Mouse (Mus musculus) liver, embryonic 15.5 days (tissue): ENCODE measurements around the gene Doc2a. TPM values are rescaled to one million over a fixed set of nuclear protein-coding genes. Genes with fewer than 3 reads are reported as not detected.

Source experiments
- ATAC-seq: fragments of 200-750 bp; cut with Nextera tagmentation; 2 replicates; pipeline ENCODE4 v1.8.0; 2017; ENCODE audit warnings: moderate number of reproducible peaks, mild to moderate bottlenecking, moderate library complexity; ENCODE audit not compliant: insufficient read depth
- H3K27ac ChIP-seq: fragments of 300-500 bp; sonication (generic); replicated peaks from 2 replicates; pipeline ENCODE4 v1.5.1; 2015; ENCODE audit warnings: mild to moderate bottlenecking, inconsistent platforms
- H3K27me3 ChIP-seq: fragments of 300-500 bp; sonication (generic); 2 replicates; pipeline ENCODE4 v1.6.1; 2015; ENCODE audit warnings: mild to moderate bottlenecking, inconsistent platforms
- H3K36me3 ChIP-seq: fragments of 300-500 bp; sonication (generic); replicated peaks from 2 replicates; pipeline ENCODE4 v1.6.1; 2015; ENCODE audit warnings: moderate library complexity, mild to moderate bottlenecking, inconsistent platforms
- H3K4me1 ChIP-seq: fragments of 300-500 bp; sonication (generic); replicated peaks from 2 replicates; pipeline ENCODE4 v1.6.1; 2015; ENCODE audit warnings: inconsistent platforms
- H3K4me2 ChIP-seq: fragments of 300-500 bp; sonication (generic); 2 replicates; pipeline ENCODE4 v1.6.1; 2015; ENCODE audit warnings: moderate library complexity, mild to moderate bottlenecking, inconsistent platforms
- H3K4me3 ChIP-seq: fragments of 300-500 bp; sonication (generic); replicated peaks from 2 replicates; pipeline ENCODE4 v1.5.1; 2015; ENCODE audit warnings: mild to moderate bottlenecking, inconsistent platforms
- H3K9ac ChIP-seq: fragments of 300-500 bp; sonication (generic); 2 replicates; pipeline ENCODE4 v1.6.1; 2015; ENCODE audit warnings: moderate library complexity, mild to moderate bottlenecking, inconsistent platforms
- H3K9me3 ChIP-seq: fragments of 300-500 bp; sonication (generic); replicated peaks from 2 replicates; pipeline ENCODE4 v1.6.1; 2016; ENCODE audit warnings: inconsistent platforms
- WGBS: fragments of 180-500 bp; shearing (Covaris S2); methylation state at CpG from one replicate; pipeline ENCODE4 v1.1.7; 2015; ENCODE audit warnings: mixed read lengths; ENCODE audit not compliant: insufficient replicate concordance; 5-methylcytosine and 5-hydroxymethylcytosine counted together
- polyA plus RNA-seq: library from polyadenylated mRNA; unstranded; fragments of >200 nt; fragmentation: Nextera tagmentation; extraction: Ambion mirVana; gene quantifications from 2 replicates; pipeline ENCODE4 v1.2.1, GENCODE M21; 2015

Gene Doc2a
- polyA plus RNA-seq, 1 experiment from 2014 or later: not detected

- no peak overlapping the region for H3K4me3 ChIP-seq
- H3K9ac ChIP-seq: no peak overlapping the region
- no peak overlapping the region for H3K27ac ChIP-seq
- no peak overlapping the region for H3K4me2 ChIP-seq
- WGBS: 88% methylated on average over 23 of the region's 23 CpGs
- peaks cover 100% of the 10 kb centered on the region for H3K36me3 ChIP-seq
- H3K4me1 ChIP-seq: no peaks in the 10 kb centered on the region; the same call in 1 of the 2 replicates
- ATAC-seq: no peak; the same call in 1 of the 2 replicates
- no peaks in the 10 kb centered on the region for H3K9me3 ChIP-seq
- H3K27me3 ChIP-seq: no peaks in the 10 kb centered on the region
These were observed 22.7 kb downstream of the Doc2a start for GRCm38 (mm10) chr7:126869780-126870519.

GRCm38 (mm10) chr7:126870520-126870891 is 23.3 kb downstream of the Doc2a start:
- Histone ChIP-seq H3K36me3 (peaks cover 100% of the 10 kb centered on the region), H3K9ac (no peak overlapping the region), H3K4me1 (peaks cover under 1% of the 10 kb centered on the region; the same call in 1 of the 2 replicates), H3K9me3 (no peaks in the 10 kb centered on the region), H3K27me3 (no peaks in the 10 kb centered on the region), H3K4me3 (no peak overlapping the region), H3K4me2 (no peak overlapping the region), H3K27ac (no peak overlapping the region)
- ATAC-seq: no peak
- 81% methylated on average over 2 of the region's 2 CpGs for WGBS

DNA sequence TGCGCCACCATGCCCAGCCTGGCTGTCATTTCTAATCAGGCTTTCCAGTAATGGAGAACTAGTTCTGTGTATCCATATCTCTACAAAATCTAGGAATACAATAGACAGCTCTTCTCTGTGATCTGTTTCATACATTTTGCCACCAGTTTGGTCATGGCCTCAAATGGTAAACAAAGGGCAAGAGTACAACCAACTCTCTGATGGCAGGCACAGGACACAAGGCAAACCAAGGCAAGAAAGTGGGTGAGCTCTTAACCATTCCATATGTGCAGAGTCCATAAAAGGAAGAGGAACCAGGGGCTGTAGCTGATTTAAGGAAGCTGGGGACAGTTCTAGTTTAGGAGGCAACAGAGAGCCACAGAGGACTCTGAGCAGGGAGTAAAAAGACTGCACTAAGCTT is 30.0 kb downstream of the Doc2a start:
- H3K27me3 ChIP-seq: no peaks in the 10 kb centered on the region
- no peak overlapping the region for H3K4me2 ChIP-seq
- no peak overlapping the region for H3K9ac ChIP-seq
- no peaks in the 10 kb centered on the region for H3K9me3 ChIP-seq
- ATAC-seq: no peak
- H3K4me1 ChIP-seq: peaks cover 26% of the 10 kb centered on the region
- 94% methylated on average over 1 of the region's 1 CpGs for WGBS
- peaks cover 85% of the 10 kb centered on the region for H3K36me3 ChIP-seq
- no peak overlapping the region for H3K4me3 ChIP-seq
- no peak overlapping the region for H3K27ac ChIP-seq

DNA sequence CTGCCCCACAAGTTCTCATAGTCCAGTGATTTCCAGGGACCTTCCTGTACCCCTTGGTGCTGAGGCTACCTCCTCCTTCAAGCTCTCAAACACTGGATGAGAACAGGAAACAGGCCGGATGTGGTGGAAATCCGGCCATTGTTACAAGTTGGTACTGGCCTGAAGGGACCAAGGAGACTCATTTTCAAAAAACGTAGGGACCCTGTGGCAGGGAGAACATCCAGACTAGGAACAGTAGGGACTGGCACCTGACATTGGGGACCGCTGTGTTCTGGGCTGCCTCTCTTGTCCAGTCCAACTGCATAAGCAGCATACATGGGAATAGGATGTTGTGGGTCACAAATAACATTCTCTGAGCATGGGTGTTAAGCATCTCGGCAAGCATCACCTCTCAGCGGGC is 33.8 kb downstream of the Doc2a start:
- H3K9me3 ChIP-seq: no peaks in the 10 kb centered on the region
- ATAC-seq: no peak
- no peak overlapping the region for H3K27ac ChIP-seq
- no peak overlapping the region for H3K4me3 ChIP-seq
- peaks cover 49% of the 10 kb centered on the region for H3K4me1 ChIP-seq
- no peaks in the 10 kb centered on the region for H3K27me3 ChIP-seq
- H3K9ac ChIP-seq: no peak overlapping the region
- WGBS: 37% methylated on average over 6 of the region's 6 CpGs
- peaks cover 47% of the 10 kb centered on the region for H3K36me3 ChIP-seq
- H3K4me2 ChIP-seq: peak overlapping the region; percentile 91

- Histone ChIP-seq H3K4me3 (peak overlapping the region; percentile 91), H3K4me1 (peaks cover 47% of the 10 kb centered on the region), H3K36me3 (peaks cover 23% of the 10 kb centered on the region), H3K9me3 (no peaks in the 10 kb centered on the region), H3K9ac (peak overlapping the region; percentile 92), H3K27me3 (no peaks in the 10 kb centered on the region), H3K4me2 (peak overlapping the region; percentile 91), H3K27ac (peak overlapping the region; percentile 92)
- no peak for ATAC-seq
- WGBS: under 1% methylated on average over 15 of the region's 15 CpGs
These were observed 36.5 kb downstream of the Doc2a start for GRCm38 (mm10) chr7:126883731-126884181.

GRCm38 (mm10) chr7:126884286-126885164 is 37.3 kb downstream of the Doc2a start, which contains the start of gene Taok2:
Taok2 (minus strand) TSS chr7:126884703.
- H3K4me3 ChIP-seq: peak within 1 kb of the TSS; percentile 91
- peak within 1 kb of the TSS; percentile 92 for H3K27ac ChIP-seq
- peak; percentile 96 for ATAC-seq
- no peaks in the 10 kb centered on the region for H3K27me3 ChIP-seq
- peak within 1 kb of the TSS; percentile 92 for H3K9ac ChIP-seq
- H3K36me3 ChIP-seq: peaks cover 16% of the 10 kb centered on the region
- WGBS: under 1% methylated on average over 56 of the region's 56 CpGs
- H3K4me1 ChIP-seq: peaks cover 51% of the 10 kb centered on the region
- H3K4me2 ChIP-seq: peak within 1 kb of the TSS; percentile 91
- H3K9me3 ChIP-seq: no peaks in the 10 kb centered on the region

- no peak overlapping the region for H3K4me3 ChIP-seq
- no peaks in the 10 kb centered on the region for H3K27me3 ChIP-seq
- no peak overlapping the region for H3K27ac ChIP-seq
- ATAC-seq: no peak
- peaks cover 25% of the 10 kb centered on the region for H3K36me3 ChIP-seq
- WGBS: 75% methylated on average over 5 of the region's 5 CpGs
- H3K4me2 ChIP-seq: no peak overlapping the region
- H3K4me1 ChIP-seq: peaks cover 34% of the 10 kb centered on the region
- H3K9me3 ChIP-seq: no peaks in the 10 kb centered on the region
- H3K9ac ChIP-seq: no peak overlapping the region
These were observed 40.1 kb downstream of the Doc2a start for GRCm38 (mm10) chr7:126887281-126887680.

- no peaks in the 10 kb centered on the region for H3K9me3 ChIP-seq
- no peaks in the 10 kb centered on the region for H3K27me3 ChIP-seq
- WGBS: 46% methylated on average over 7 of the region's 7 CpGs
- H3K4me1 ChIP-seq: peaks cover 19% of the 10 kb centered on the region
- no peak overlapping the region for H3K9ac ChIP-seq
- no peak overlapping the region for H3K27ac ChIP-seq
- H3K4me3 ChIP-seq: no peak overlapping the region
- no peak overlapping the region for H3K4me2 ChIP-seq
- no peak for ATAC-seq
- H3K36me3 ChIP-seq: peaks cover 25% of the 10 kb centered on the region
These were observed 41.6 kb downstream of the Doc2a start for GRCm38 (mm10) chr7:126888852-126889251.

- ATAC-seq: no peak
- Histone ChIP-seq H3K4me3 (peak overlapping the region; percentile 67), H3K36me3 (peaks cover 3% of the 10 kb centered on the region; the same call in 1 of the 2 replicates), H3K4me2 (peak overlapping the region; percentile 83), H3K9ac (peak overlapping the region; percentile 72), H3K4me1 (peaks cover 24% of the 10 kb centered on the region), H3K27ac (peak overlapping the region; percentile 61), H3K27me3 (peaks cover 3% of the 10 kb centered on the region; the same call in 1 of the 2 replicates), H3K9me3 (no peaks in the 10 kb centered on the region)
- WGBS: 69% methylated on average over 5 of the region's 5 CpGs
These were observed 49.7 kb downstream of the Doc2a start for GRCm38 (mm10) chr7:126896912-126897311.

GRCm38 (mm10) chr7:126897390-126898101 is 50.3 kb downstream of the Doc2a start:
- Histone ChIP-seq H3K36me3 (peaks cover 2% of the 10 kb centered on the region; the same call in 1 of the 2 replicates), H3K4me3 (peak overlapping the region; percentile 67), H3K4me1 (peaks cover 24% of the 10 kb centered on the region), H3K4me2 (peak overlapping the region; percentile 83), H3K27me3 (peaks cover 3% of the 10 kb centered on the region; the same call in 1 of the 2 replicates), H3K27ac (peak overlapping the region; percentile 78), H3K9me3 (no peaks in the 10 kb centered on the region), H3K9ac (peak overlapping the region; percentile 72)
- WGBS: 4% methylated on average over 16 of the region's 16 CpGs
- peak; percentile 66 for ATAC-seq
